Mouse (Mus musculus): ENCODE results near the gene Phka1. TPM values are rescaled to one million over a fixed set of nuclear protein-coding genes. Genes with fewer than 3 reads are reported as not detected.
"Not testable (repeated sequence)": the region's sequence is repeated elsewhere in the genome, so short reads cannot be mapped to it uniquely, and the experiment has no call there.

Phka1 gene
- total RNA-seq (2014; fragmentation: Nextera tagmentation), result 3.7 and 3.9 TPM in 2 replicates
- 2.6 and 5.7 TPM in 2 replicates for total RNA-seq (2017)

DNA sequence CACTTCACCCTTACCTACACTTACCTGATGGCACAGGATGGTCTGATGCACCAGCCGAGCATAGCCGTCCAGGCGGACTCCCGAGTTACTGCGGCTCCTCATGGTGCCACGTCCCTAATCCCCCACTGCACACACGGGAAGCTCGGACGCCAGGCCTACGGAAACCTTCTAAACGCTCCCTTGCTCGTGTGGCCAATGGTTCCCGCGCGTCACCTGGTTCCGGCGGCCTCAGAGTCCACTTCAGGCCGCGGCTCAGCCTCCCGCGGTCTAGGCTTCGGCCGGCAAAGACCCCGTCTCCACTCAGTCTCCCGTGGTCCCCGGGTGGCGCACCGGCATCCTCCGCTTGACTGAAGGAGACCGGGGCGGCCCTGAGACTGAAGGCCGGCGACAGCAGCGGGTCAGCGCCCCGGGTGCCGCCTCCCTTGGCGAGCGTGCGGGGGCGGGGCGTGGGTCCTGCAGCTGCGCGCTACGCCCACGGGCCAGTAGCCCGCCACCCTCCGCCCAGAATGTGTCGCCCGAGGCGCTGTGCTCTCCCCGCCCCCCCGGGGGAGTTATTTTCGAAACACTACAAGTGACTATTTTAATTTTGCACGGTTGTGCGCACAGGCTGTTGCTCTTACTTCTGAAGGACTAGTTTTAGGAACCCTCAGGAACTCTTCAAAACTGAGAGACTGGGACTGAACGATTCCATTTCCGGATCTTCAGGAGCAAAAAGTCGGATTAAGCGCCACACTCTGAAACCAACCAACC is at the start of gene Phka1:
Gene Phka1 (minus strand): TSS at position 424 of the 750 bp plus-strand sequence.
- ATAC-seq (replicated peaks; ENCODE audit: poor library complexity, severe bottlenecking), result peak; percentile 99

- not testable (repeated sequence) for ATAC-seq (replicated peaks; ENCODE audit: poor library complexity, severe bottlenecking)
Measured at GRCm38 (mm10) chrX:102689252-102689651, 45.2 kb upstream of the Phka1 start.

DNA sequence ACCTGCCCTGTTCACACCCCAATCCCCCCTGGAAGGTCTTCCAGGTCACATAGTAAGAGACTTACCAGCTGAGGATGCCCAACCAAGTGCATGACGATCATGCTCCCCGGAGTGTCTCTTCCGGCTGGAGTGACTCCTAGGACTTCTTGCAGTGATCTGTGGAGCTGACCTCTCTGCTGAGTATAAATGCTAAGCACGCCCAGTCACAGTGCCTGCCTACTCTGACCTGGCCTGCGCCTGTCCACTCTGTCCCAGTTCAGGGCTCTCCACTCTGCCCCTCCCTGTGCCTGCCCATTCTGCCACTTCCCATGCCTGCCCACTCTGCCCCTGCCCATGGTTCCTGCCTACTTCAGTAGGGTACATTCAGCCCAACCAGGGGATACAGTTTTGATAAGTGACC is 42.8 kb upstream of the Phka1 start, which contains the start of gene Gm3880:
Gene Gm3880 (minus strand): TSS at position 101 of the 400 bp plus-strand sequence.
- ATAC-seq (replicated peaks; ENCODE audit: poor library complexity, severe bottlenecking), result not testable (repeated sequence)

DNA sequence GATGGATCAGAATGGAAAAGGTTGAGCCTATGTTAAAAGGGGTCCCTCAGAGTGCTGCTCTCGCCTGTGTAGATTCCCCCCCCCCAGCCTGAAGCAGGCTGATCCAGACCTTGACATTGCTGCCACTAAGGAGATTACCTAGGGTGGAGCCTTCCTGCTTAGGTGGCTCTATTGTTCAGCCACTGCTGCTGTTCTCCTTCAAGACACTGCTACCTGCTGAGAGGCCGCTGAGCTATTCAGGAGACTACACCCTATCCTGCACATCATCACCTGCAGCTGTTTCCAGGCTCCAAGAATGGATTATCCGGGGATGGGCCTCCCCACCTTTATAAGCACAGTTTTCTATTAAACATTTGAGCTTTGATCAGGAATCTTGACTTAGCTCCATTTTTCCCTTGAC is 40.7 kb upstream of the Phka1 start:
- not testable (repeated sequence) for ATAC-seq (replicated peaks; ENCODE audit: poor library complexity, severe bottlenecking)

DNA sequence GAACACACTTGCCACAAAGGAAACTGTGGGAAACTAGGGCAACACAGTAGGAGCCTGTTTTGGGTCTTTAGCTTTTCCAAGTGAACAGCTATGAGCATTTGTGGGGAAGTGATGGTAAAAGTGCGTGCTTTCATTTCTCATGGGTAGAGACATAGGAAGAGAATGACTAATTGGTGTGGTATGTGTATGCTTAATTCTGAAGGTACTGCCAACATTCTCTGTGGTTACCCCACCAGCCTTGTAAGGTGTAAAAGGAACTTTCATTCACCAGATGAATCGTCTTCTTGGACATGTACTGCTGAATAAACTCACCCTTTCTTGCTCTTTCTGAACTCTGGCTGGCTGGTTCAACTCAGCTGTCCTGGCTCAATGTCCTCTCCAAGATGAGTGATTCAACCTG is 22.6 kb upstream of the Phka1 start:
- ATAC-seq (replicated peaks; ENCODE audit: poor library complexity, severe bottlenecking), result no peak

- ATAC-seq (replicated peaks; ENCODE audit: poor library complexity, severe bottlenecking), result 0 out of 2 replicates have a peak, but pooled peaks have one; percentile 37
Measured at GRCm38 (mm10) chrX:102660712-102661111, 16.7 kb upstream of the Phka1 start.

- no peak for ATAC-seq (replicated peaks; ENCODE audit: poor library complexity, severe bottlenecking)
Measured at GRCm38 (mm10) chrX:102645691-102646090, 1.6 kb upstream of the Phka1 start.

DNA sequence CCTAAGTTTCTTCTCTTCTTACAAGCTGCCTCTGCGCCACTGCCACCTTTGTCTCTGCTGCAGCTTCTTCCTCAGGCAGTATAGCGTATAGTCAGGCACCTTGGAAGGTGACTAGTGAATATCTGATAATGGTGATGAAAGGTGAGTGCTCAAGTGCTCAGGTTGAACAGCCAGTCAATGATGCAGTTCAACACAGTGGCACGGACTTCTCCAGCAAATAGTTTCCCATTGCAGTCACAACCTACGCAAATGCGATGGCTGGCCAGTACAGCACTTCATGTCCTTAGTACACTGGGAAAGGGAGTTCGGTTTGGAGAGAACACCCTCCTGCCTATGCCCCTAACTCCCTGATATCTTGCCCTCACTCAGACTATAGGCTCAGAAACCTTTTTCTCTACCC is 1.1 kb upstream of the Phka1 start:
- no peak for ATAC-seq (replicated peaks; ENCODE audit: poor library complexity, severe bottlenecking)

GRCm38 (mm10) chrX:102644573-102644951 is 516 bp upstream of the Phka1 start:
- peak; percentile 82 for ATAC-seq (replicated peaks; ENCODE audit: poor library complexity, severe bottlenecking)

- ATAC-seq (replicated peaks; ENCODE audit: poor library complexity, severe bottlenecking), result no peak
Measured at GRCm38 (mm10) chrX:102601269-102601668, 42.8 kb downstream of the Phka1 start.

GRCm38 (mm10) chrX:102588560-102588959 is 55.5 kb downstream of the Phka1 start:
- ATAC-seq (replicated peaks; ENCODE audit: poor library complexity, severe bottlenecking), result no peak

- ATAC-seq (replicated peaks; ENCODE audit: poor library complexity, severe bottlenecking), result no peak
Measured at GRCm38 (mm10) chrX:102571186-102571585, 72.9 kb downstream of the Phka1 start.

DNA sequence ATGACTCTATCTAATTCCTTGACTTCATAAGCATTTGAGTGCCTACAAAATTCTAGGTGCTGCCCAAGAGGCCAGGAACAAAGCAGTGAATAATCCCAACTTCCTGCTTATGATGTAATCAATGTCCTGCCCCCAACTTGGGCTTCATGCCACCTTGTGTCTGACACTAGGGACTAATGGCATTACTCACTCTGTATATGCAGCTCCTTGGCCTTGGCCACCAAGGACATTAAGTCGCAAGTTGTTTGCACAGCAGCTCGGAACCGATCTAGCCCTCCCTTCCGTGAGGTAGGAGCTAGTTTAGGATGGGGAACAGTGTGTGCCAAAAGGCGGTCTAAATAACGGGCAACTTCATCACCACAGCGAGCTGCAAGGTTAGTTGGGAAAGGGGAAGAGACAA is 87.1 kb downstream of the Phka1 start:
- no peak for ATAC-seq (replicated peaks; ENCODE audit: poor library complexity, severe bottlenecking)

DNA sequence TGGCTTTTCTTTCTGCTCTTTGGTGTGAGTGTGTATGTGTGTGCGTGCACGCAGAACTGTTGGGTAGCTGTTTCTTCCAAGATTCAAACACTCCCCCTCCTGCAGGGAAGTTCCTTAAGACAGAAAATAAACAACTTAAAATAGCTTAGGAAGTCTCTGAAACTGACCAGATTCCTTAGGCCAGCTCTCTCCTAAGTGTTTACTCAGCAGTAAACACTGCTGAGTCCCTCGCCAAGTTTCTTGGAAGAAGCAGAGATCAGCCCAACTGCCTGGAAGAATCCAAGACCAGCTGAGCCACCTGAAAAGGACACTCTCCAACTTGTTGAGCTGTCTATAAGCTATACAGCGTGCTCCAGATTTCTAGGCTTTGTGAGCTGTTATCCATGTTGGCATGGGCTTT is 134.8 kb downstream of the Phka1 start:
- no peak for ATAC-seq (replicated peaks; ENCODE audit: poor library complexity, severe bottlenecking)

GRCm38 (mm10) chrX:102504644-102505481 is 139.2 kb downstream of the Phka1 start, which contains the start of gene Hdac8:
Gene Hdac8, minus strand, starts transcription at chrX:102505359.
- peak; percentile 96 for ATAC-seq (replicated peaks; ENCODE audit: poor library complexity, severe bottlenecking)

DNA sequence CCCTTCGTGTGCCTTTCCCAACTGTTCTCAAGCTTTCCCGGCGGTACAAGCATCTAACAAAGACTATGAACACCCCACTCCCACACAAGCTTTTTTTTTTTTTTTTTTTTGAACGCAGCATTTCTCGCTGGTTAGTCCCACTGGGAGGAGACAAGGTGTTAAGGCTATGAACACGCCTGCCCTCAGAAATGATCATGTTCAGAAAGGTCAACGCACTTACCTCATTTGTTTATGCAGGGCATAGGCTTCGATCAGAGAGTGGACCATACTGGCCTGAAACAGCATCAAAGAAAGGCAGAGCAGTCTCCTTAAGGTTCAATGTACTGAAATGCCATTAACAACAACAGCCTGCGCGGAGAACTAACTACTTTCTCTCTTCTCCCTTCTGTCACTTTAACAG is 139.9 kb downstream of the Phka1 start:
- no peak for ATAC-seq (replicated peaks; ENCODE audit: poor library complexity, severe bottlenecking)

DNA sequence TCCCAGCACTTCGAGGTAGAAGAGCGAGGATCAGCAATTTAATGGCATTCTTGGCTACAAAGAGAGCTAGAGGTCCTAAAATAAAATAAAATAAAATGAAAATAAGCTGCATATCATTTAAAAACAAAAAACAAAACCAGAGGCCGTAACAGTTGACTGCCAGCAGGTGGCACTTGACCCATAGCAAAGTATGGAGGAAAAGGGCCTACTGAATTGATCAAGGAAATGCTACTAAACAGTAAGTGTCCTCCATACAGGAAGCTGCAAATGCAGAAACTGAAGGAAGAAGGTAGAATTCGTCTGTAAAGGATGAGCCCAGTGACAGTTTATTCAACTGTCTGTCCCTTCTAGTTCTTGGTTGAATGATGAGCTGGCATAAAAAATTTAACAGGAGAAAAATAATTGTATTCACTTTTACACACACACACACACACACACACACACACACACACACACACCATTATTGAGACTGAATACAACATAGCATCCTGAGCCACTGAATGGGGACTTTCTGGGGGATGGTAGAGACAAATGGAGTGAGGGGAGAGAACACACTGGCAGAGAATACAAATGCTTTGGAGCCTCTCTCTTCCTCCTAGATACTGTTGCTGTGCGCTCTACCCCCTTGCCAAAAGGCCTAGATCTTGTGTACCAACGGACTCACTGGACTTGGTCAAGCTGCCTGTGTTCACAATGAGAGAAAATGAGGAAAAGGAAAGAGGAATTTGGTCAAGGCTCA is 149.9 kb downstream of the Phka1 start:
- ATAC-seq (replicated peaks; ENCODE audit: poor library complexity, severe bottlenecking), result peak; percentile 72

GRCm38 (mm10) chrX:102485575-102485974 is 158.5 kb downstream of the Phka1 start:
- ATAC-seq (replicated peaks; ENCODE audit: poor library complexity, severe bottlenecking), result no peak

- no peak for ATAC-seq (replicated peaks; ENCODE audit: poor library complexity, severe bottlenecking)
Measured at GRCm38 (mm10) chrX:102479665-102480064, 164.4 kb downstream of the Phka1 start.

DNA sequence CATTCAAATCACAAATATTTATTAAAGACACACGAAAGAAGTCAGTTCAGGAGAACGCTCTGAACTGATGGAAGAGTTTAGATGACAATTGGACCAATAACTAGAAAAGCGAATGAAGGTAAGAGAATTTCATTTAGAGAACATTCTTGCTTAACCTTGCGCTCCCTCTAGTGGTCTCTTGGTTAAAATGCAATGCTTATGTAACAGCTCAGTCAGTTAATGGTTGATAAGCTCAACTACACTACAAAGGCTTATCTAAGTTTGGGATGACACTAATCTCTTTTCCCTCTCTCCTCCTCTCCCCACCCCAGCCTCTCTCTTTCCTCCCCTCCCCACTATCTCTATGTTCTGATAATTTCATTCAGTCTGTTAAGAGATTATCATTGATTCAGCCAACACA is 165.1 kb downstream of the Phka1 start:
- 0 out of 2 replicates have a peak, but pooled peaks have one; percentile 25 for ATAC-seq (replicated peaks; ENCODE audit: poor library complexity, severe bottlenecking)
